Mouse (Mus musculus) neutrophil, adult 59 days (primary cell): Measurements from ENCODE around the gene Tmem33. TPM values are rescaled to one million over a fixed set of nuclear protein-coding genes. Genes with fewer than 3 reads are reported as not detected.

Source experiments
- total RNA-seq, 2 experiments: library from RNA; stranded (reverse); gene quantifications; 1 replicate in 1 of 2; 2 replicates in 1 of 2; pipeline ENCODE4 v1.2.4; 2023

The Tmem33 gene
- 10 to 100 TPM; 62.2 to 66.5 TPM for total RNA-seq

GRCm38 (mm10) chr5:67260531-67261371 is at the start of gene Tmem33:
Gene Tmem33, plus strand, starts transcription at chr5:67260565.

GRCm38 (mm10) chr5:67306698-67307521 is 46.5 kb downstream of the Tmem33 start, which contains the start of gene Slc30a9:
Gene Slc30a9, plus strand, starts transcription at chr5:67306955.

Other genes starting within 250 kb of the Tmem33 start
- not detected for gene Phox2b, start 161.3 kb upstream of the Tmem33 start, total RNA-seq
- 10 to 100 TPM; 44.1 to 44.4 TPM for gene Slc30a9, start 46.4 kb downstream of the Tmem33 start, total RNA-seq
- gene Bend4, start 167.7 kb downstream of the Tmem33 start, total RNA-seq: 1 to 10 TPM; 4.2 to 5.5 TPM